Mouse (Mus musculus) stomach, postnatal 0 days (tissue): ENCODE measurements around the gene Cuedc1. TPM values are rescaled to one million over a fixed set of nuclear protein-coding genes. Genes with fewer than 3 reads are reported as not detected.
A peak's percentile ranks its signal among the peaks of the same experiment; 100 is the strongest.

Experiments used
- ATAC-seq: fragments of 200-750 bp; cut with Nextera tagmentation; 2 replicates; pipeline ENCODE4 v1.8.0; 2017; ENCODE audit not compliant: low FRiP score, low TSS enrichment
- DNase-seq: peaks from one replicate; pipeline ENCODE4 v3.0.0-alpha.2; 2016; ENCODE audit warnings: low spot score
- H3K27ac ChIP-seq: fragments of 300-500 bp; sonication (generic); replicated peaks from 2 replicates; pipeline ENCODE4 v1.5.1; 2014; ENCODE audit warnings: mild to moderate bottlenecking, control low read depth
- H3K27me3 ChIP-seq: fragments of 300-500 bp; sonication (generic); 2 replicates; pipeline ENCODE4 v1.6.1; 2014; ENCODE audit warnings: low read length; ENCODE audit not compliant: control insufficient read depth, insufficient read depth
- H3K36me3 ChIP-seq: fragments of 300-500 bp; sonication (generic); 2 replicates; pipeline ENCODE4 v1.6.1; 2014; ENCODE audit warnings: low read length, mixed read lengths; ENCODE audit not compliant: control insufficient read depth, insufficient read depth
- H3K4me1 ChIP-seq: fragments of 300-500 bp; sonication (generic); replicated peaks from 2 replicates; pipeline ENCODE4 v1.6.1; 2014; ENCODE audit warnings: antibody characterized with exemption; ENCODE audit not compliant: control insufficient read depth, insufficient read depth
- H3K4me2 ChIP-seq: fragments of 300-500 bp; sonication (generic); replicated peaks from 2 replicates; pipeline ENCODE4 v1.6.1; 2014; ENCODE audit warnings: low read depth, mild to moderate bottlenecking, control low read depth, moderate library complexity
- H3K4me3 ChIP-seq: fragments of 300-500 bp; sonication (generic); 2 replicates; pipeline ENCODE4 v1.5.1; 2014; ENCODE audit warnings: low read depth, low read length, control low read depth
- H3K9ac ChIP-seq: fragments of 300-500 bp; sonication (generic); 2 replicates; pipeline ENCODE4 v1.6.1; 2014; ENCODE audit warnings: mild to moderate bottlenecking, low read length, control low read depth, mixed read lengths
- H3K9me3 ChIP-seq: fragments of 300-500 bp; sonication (generic); 2 replicates; pipeline ENCODE4 v1.6.1; 2016; ENCODE audit warnings: low read length; ENCODE audit not compliant: control insufficient read depth
- CTCF ChIP-seq: IDR thresholded peaks from 2 replicates; pipeline ENCODE4 v1.5.1; 2016; ENCODE audit warnings: antibody characterized with exemption, low read depth, mild to moderate bottlenecking, moderate library complexity
- EP300 ChIP-seq: optimal IDR thresholded peaks from 2 replicates; pipeline ENCODE3; 2016; ENCODE audit warnings: antibody characterized with exemption
- WGBS: fragments of 180-500 bp; shearing (Covaris S2); extraction: QIAGEN DNeasy Blood & Tissue Kit; methylation state at CpG from one replicate; pipeline ENCODE4 v1.1.7; 2014; 5-methylcytosine and 5-hydroxymethylcytosine counted together
- polyA plus RNA-seq: library from polyadenylated mRNA; unstranded; fragments of >200 nt; fragmentation: Nextera tagmentation; extraction: Ambion mirVana; gene quantifications from 2 replicates; pipeline ENCODE4 v1.2.1, GENCODE M21; 2015

Cuedc1 gene
- polyA plus RNA-seq, 1 experiment from 2014 or later: 13.7 TPM

DNA sequence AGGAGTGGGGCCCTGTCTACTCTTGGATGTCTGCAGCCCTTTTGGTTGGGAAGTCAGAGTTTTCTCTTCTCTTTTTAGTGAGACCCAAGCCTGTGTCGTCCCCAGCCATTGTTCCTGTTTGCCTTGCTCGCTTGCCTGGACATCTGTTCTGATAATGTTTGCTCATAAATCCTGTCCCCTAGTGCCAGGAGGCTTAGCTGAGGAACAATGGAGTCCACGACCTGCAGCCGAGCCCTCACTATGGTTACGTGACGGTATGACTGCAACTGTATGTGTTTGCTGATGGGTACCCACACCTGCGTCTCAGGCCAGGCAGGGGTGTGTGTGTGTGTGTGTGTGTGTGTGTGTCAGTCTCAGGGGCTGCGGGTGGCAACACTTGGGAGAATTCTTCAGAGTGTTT lies 44.5 kb downstream of the Cuedc1 start:
- no peaks in the 10 kb centered on the region; the same call in none of the 2 replicates for H3K4me1 ChIP-seq
- DNase-seq (no peak), ATAC-seq (no peak)
- no peak overlapping the region for H3K9ac ChIP-seq
- no peak for TF ChIP-seq CTCF
- TF ChIP-seq EP300: no peak
- WGBS: 28% methylated on average over 8 of the region's 8 CpGs
- no peaks in the 10 kb centered on the region for H3K36me3 ChIP-seq
- no peak overlapping the region for H3K4me3 ChIP-seq
- no peak overlapping the region for H3K4me2 ChIP-seq
- H3K9me3 ChIP-seq: no peaks in the 10 kb centered on the region
- no peaks in the 10 kb centered on the region for H3K27me3 ChIP-seq
- H3K27ac ChIP-seq: peak overlapping the region; percentile 31; the same call in 1 of the 2 replicates

DNA sequence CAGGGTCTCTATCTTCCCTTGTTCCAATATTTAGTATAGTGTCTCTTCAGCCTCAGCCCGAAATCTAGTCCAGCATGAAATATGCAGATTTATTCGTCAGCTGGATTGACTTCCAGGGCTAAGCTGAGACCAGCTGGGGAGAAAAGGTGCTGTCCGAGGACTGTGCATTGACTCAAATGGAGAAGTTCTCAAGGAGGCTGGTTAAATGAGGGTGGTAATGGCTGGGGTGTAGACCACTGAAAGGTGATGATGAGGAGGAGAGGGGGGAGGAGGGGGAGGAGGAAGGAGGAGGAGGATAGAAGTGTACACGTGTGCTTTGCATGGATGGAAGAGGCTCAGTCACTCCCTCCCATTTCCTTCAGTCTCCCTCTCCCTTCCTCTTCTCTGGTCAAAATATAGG lies 46.2 kb downstream of the Cuedc1 start:
- no peaks in the 10 kb centered on the region for H3K27me3 ChIP-seq
- 61% methylated on average over 4 of the region's 4 CpGs for WGBS
- H3K4me3 ChIP-seq: no peak overlapping the region
- no peaks in the 10 kb centered on the region for H3K36me3 ChIP-seq
- no peak overlapping the region for H3K27ac ChIP-seq
- no peak for TF ChIP-seq CTCF
- no peak for TF ChIP-seq EP300
- DNase-seq (no peak), ATAC-seq (no peak)
- no peaks in the 10 kb centered on the region for H3K9me3 ChIP-seq
- H3K4me1 ChIP-seq: peaks cover 8% of the 10 kb centered on the region
- H3K9ac ChIP-seq: no peak overlapping the region
- H3K4me2 ChIP-seq: no peak overlapping the region

GRCm38 (mm10) chr11:88145214-88146006 lies 47.6 kb downstream of the Cuedc1 start:
- TF ChIP-seq EP300 (no peak), CTCF (no peak)
- WGBS: 66% methylated on average over 13 of the region's 13 CpGs
- H3K9ac ChIP-seq: no peak overlapping the region
- H3K4me3 ChIP-seq: no peak overlapping the region
- H3K4me1 ChIP-seq: peaks cover 10% of the 10 kb centered on the region
- no peak for ATAC-seq
- no peaks in the 10 kb centered on the region for H3K36me3 ChIP-seq
- H3K27me3 ChIP-seq: no peaks in the 10 kb centered on the region
- H3K9me3 ChIP-seq: no peaks in the 10 kb centered on the region
- DNase-seq: no peak
- H3K4me2 ChIP-seq: no peak overlapping the region
- H3K27ac ChIP-seq: no peak overlapping the region

GRCm38 (mm10) chr11:88146264-88147060 lies 48.6 kb downstream of the Cuedc1 start:
- H3K9ac ChIP-seq: no peak overlapping the region
- no peaks in the 10 kb centered on the region for H3K27me3 ChIP-seq
- 78% methylated on average over 12 of the region's 12 CpGs for WGBS
- no peak overlapping the region for H3K4me3 ChIP-seq
- H3K4me1 ChIP-seq: peaks cover 15% of the 10 kb centered on the region
- no peaks in the 10 kb centered on the region for H3K36me3 ChIP-seq
- DNase-seq (no peak), ATAC-seq (no peak)
- no peak overlapping the region for H3K4me2 ChIP-seq
- TF ChIP-seq CTCF (no peak), EP300 (no peak)
- no peak overlapping the region for H3K27ac ChIP-seq
- H3K9me3 ChIP-seq: no peaks in the 10 kb centered on the region

GRCm38 (mm10) chr11:88147388-88147787 lies 49.5 kb downstream of the Cuedc1 start:
- peaks cover 15% of the 10 kb centered on the region for H3K4me1 ChIP-seq
- no peak overlapping the region for H3K27ac ChIP-seq
- ATAC-seq (no peak), DNase-seq (no peak)
- TF ChIP-seq CTCF (no peak), EP300 (no peak)
- no peaks in the 10 kb centered on the region for H3K36me3 ChIP-seq
- no peak overlapping the region for H3K4me3 ChIP-seq
- H3K9ac ChIP-seq: no peak overlapping the region
- H3K9me3 ChIP-seq: no peaks in the 10 kb centered on the region
- H3K4me2 ChIP-seq: no peak overlapping the region
- H3K27me3 ChIP-seq: no peaks in the 10 kb centered on the region
- 84% methylated on average over 5 of the region's 5 CpGs for WGBS
